Mouse (Mus musculus) CD8-positive naive resting alpha-beta T cell, adult 2 months (primary cell): ENCODE measurements around the gene Gm47189.
"Not testable (repeated sequence)": the region's sequence is repeated elsewhere in the genome, so short reads cannot be mapped to it uniquely, and the experiment has no call there.

Experiments
- DNase-seq, 2 experiments: peaks; one replicate each; pipeline ENCODE4 v3.0.0; 2022; ENCODE audit warnings: low read depth in 2 of 2, low spot score in 2 of 2

The Gm47189 gene

GRCm38 (mm10) chr14:41772341-41772740 is at the start of gene Gm47189:
Gm47189 (minus strand) TSS chr14:41772441.
- DNase-seq, result not testable (repeated sequence)

GRCm38 (mm10) chr14:41755931-41756330 is 16.3 kb downstream of the Gm47189 start:
- DNase-seq, result peak; percentile 0 to 2

- not testable (repeated sequence) for DNase-seq
These were observed 21.7 kb downstream of the Gm47189 start, which contains the start of gene Gm7929 for GRCm38 (mm10) chr14:41750514-41750913. Gm7929 (minus strand) TSS chr14:41750614.

GRCm38 (mm10) chr14:41723437-41723836 is 48.8 kb downstream of the Gm47189 start:
- DNase-seq, result not testable (repeated sequence)

GRCm38 (mm10) chr14:41717180-41717579 is 55.1 kb downstream of the Gm47189 start:
- DNase-seq, result not testable (repeated sequence)
